Mouse (Mus musculus) neural tube, postnatal 0 days (tissue): ENCODE data around the gene Gm8994. TPM values are rescaled to one million over a fixed set of nuclear protein-coding genes. Genes with fewer than 3 reads are reported as not detected.

ENCODE experiments used
- polyA plus RNA-seq: library from polyadenylated mRNA; unstranded; fragments of >200 nt; fragmentation: Nextera tagmentation; extraction: Ambion mirVana; gene quantifications from 2 replicates; pipeline ENCODE4 v1.2.1, GENCODE M21; 2015

Gm8994 gene
- polyA plus RNA-seq = not detected in 2 replicates

GRCm38 (mm10) chr6:136327239-136327638, at the start of gene Gm8994:
Gm8994 (plus strand) TSS chr6:136327539.

Other genes starting within 250 kb of the Gm8994 start
- gene Grin2b, start 154.0 kb upstream of the Gm8994 start, polyA plus RNA-seq = 70.9 and 75.4 TPM in 2 replicates
- gene E330021D16Rik, start 88.0 kb downstream of the Gm8994 start, polyA plus RNA-seq = not detected in 2 replicates
- gene Atf7ip, start 178.6 kb downstream of the Gm8994 start, polyA plus RNA-seq = 18.7 and 21.5 TPM in 2 replicates